Mouse (Mus musculus): Measurements from ENCODE around the gene Lca5l. TPM values are rescaled to one million over a fixed set of nuclear protein-coding genes. Genes with fewer than 3 reads are reported as not detected.
A peak's percentile ranks its signal among the peaks of the same experiment; 100 is the strongest.

The Lca5l gene
- 1.9 and 2.3 TPM in 2 replicates for polyA plus RNA-seq (2016; fragmentation: Nextera tagmentation; extraction: Ambion mirVana)

- WGBS, result 1% methylated on average over 77 of the region's 77 CpGs
- peak within 1 kb of the TSS; percentile 76 for H3K4me3 ChIP-seq
- H3K4me2 ChIP-seq (replicated peaks), result peak within 1 kb of the TSS; percentile 78
- no peaks in the 10 kb centered on the region for H3K36me3 ChIP-seq
- peak within 1 kb of the TSS; percentile 77 for H3K9ac ChIP-seq
- H3K27ac ChIP-seq, result peak within 1 kb of the TSS; percentile 72
- H3K27me3 ChIP-seq, result peaks cover 6% of the 10 kb centered on the region; the same call in 1 of the 2 replicates
- H3K9me3 ChIP-seq, result no peaks in the 10 kb centered on the region
- 0 out of 2 replicates have a peak, but pooled peaks cover 6% of the 10 kb centered on the region for H3K4me1 ChIP-seq
- ATAC-seq (ENCODE audit: insufficient number of reproducible peaks, insufficient read depth, low FRiP score, low TSS enrichment), result peak; percentile 94
These were observed at the start of gene Lca5l for GRCm38 (mm10) chr16:96191531-96192506. Gene Lca5l, minus strand, starts transcription at chr16:96192271.

- H3K27ac ChIP-seq, result 0 out of 2 replicates have a peak within 1 kb of the TSS, but pooled peaks have one; percentile 31
- H3K27me3 ChIP-seq, result no peaks in the 10 kb centered on the region
- H3K36me3 ChIP-seq, result no peaks in the 10 kb centered on the region
- H3K9ac ChIP-seq, result no peak within 1 kb of the TSS
- ATAC-seq (ENCODE audit: insufficient number of reproducible peaks, insufficient read depth, low FRiP score, low TSS enrichment), result no peak
- no peak within 1 kb of the TSS for H3K4me3 ChIP-seq
- H3K4me1 ChIP-seq, result no peaks in the 10 kb centered on the region
- WGBS, result 51% methylated on average over 17 of the region's 17 CpGs
- H3K9me3 ChIP-seq, result no peaks in the 10 kb centered on the region
- 0 out of 2 replicates have a peak within 1 kb of the TSS, but pooled peaks have one; percentile 9 for H3K4me2 ChIP-seq (replicated peaks)
These were observed 43.4 kb upstream of the Lca5l start, which contains the start of gene B3galt5 for GRCm38 (mm10) chr16:96235366-96235970. Gene B3galt5, plus strand, starts transcription at chr16:96235801.

- H3K4me2 ChIP-seq (replicated peaks), result no peak overlapping the region
- H3K27ac ChIP-seq, result no peak overlapping the region
These were observed 41.9 kb upstream of the Lca5l start for GRCm38 (mm10) chr16:96233996-96234395.

GRCm38 (mm10) chr16:96231974-96232373 lies 39.9 kb upstream of the Lca5l start:
- no peak for ATAC-seq (ENCODE audit: insufficient number of reproducible peaks, insufficient read depth, low FRiP score, low TSS enrichment)
- Histone ChIP-seq H3K9me3 (no peaks in the 10 kb centered on the region), H3K27ac (no peak overlapping the region), H3K27me3 (no peaks in the 10 kb centered on the region), H3K9ac (no peak overlapping the region), H3K4me1 (no peaks in the 10 kb centered on the region), H3K36me3 (no peaks in the 10 kb centered on the region), H3K4me2 (replicated peaks) (no peak overlapping the region), H3K4me3 (no peak overlapping the region)
- whole genome bisulfite sequencing, result 80% methylated on average over 8 of the region's 8 CpGs

More at GRCm38 (mm10) chr16:96233996-96234395, 41.9 kb upstream of the Lca5l start:
- Histone ChIP-seq H3K36me3 (no peaks in the 10 kb centered on the region), H3K4me3 (no peak overlapping the region), H3K4me1 (no peaks in the 10 kb centered on the region), H3K9me3 (no peaks in the 10 kb centered on the region), H3K9ac (no peak overlapping the region), H3K27me3 (no peaks in the 10 kb centered on the region)
- ATAC-seq (ENCODE audit: insufficient number of reproducible peaks, insufficient read depth, low FRiP score, low TSS enrichment), result no peak
- WGBS, result 88% methylated on average over 8 of the region's 8 CpGs

GRCm38 (mm10) chr16:96231251-96231650 lies 39.2 kb upstream of the Lca5l start:
- H3K4me1 ChIP-seq, result no peaks in the 10 kb centered on the region
- ATAC-seq (ENCODE audit: insufficient number of reproducible peaks, insufficient read depth, low FRiP score, low TSS enrichment), result no peak
- WGBS, result 92% methylated on average over 4 of the region's 4 CpGs
- no peak overlapping the region for H3K4me3 ChIP-seq
- H3K4me2 ChIP-seq (replicated peaks), result no peak overlapping the region
- H3K27ac ChIP-seq, result no peak overlapping the region
- no peaks in the 10 kb centered on the region for H3K36me3 ChIP-seq
- no peaks in the 10 kb centered on the region for H3K27me3 ChIP-seq
- no peak overlapping the region for H3K9ac ChIP-seq
- no peaks in the 10 kb centered on the region for H3K9me3 ChIP-seq

GRCm38 (mm10) chr16:96230411-96230810 lies 38.3 kb upstream of the Lca5l start:
- no peaks in the 10 kb centered on the region for H3K27me3 ChIP-seq
- no peaks in the 10 kb centered on the region for H3K36me3 ChIP-seq
- H3K4me2 ChIP-seq (replicated peaks), result no peak overlapping the region
- H3K9me3 ChIP-seq, result no peaks in the 10 kb centered on the region
- no peaks in the 10 kb centered on the region for H3K4me1 ChIP-seq
- no peak overlapping the region for H3K27ac ChIP-seq
- 32% methylated on average over 11 of the region's 11 CpGs for WGBS
- H3K9ac ChIP-seq, result no peak overlapping the region
- H3K4me3 ChIP-seq, result no peak overlapping the region
- no peak for ATAC-seq (ENCODE audit: insufficient number of reproducible peaks, insufficient read depth, low FRiP score, low TSS enrichment)

GRCm38 (mm10) chr16:96229044-96229555 lies 37.0 kb upstream of the Lca5l start:
- no peak overlapping the region for H3K9ac ChIP-seq
- no peak overlapping the region for H3K4me2 ChIP-seq (replicated peaks)
- H3K36me3 ChIP-seq, result no peaks in the 10 kb centered on the region
- no peak for ATAC-seq (ENCODE audit: insufficient number of reproducible peaks, insufficient read depth, low FRiP score, low TSS enrichment)
- no peak overlapping the region for H3K27ac ChIP-seq
- H3K27me3 ChIP-seq, result no peaks in the 10 kb centered on the region
- no peaks in the 10 kb centered on the region for H3K9me3 ChIP-seq
- no peak overlapping the region for H3K4me3 ChIP-seq
- no peaks in the 10 kb centered on the region for H3K4me1 ChIP-seq
- WGBS, result 63% methylated on average over 8 of the region's 8 CpGs

GRCm38 (mm10) chr16:96228438-96228837 lies 36.4 kb upstream of the Lca5l start:
- H3K4me3 ChIP-seq, result no peak overlapping the region
- H3K4me1 ChIP-seq, result no peaks in the 10 kb centered on the region
- no peak overlapping the region for H3K9ac ChIP-seq
- 76% methylated on average over 13 of the region's 13 CpGs for WGBS
- H3K36me3 ChIP-seq, result no peaks in the 10 kb centered on the region
- H3K9me3 ChIP-seq, result no peaks in the 10 kb centered on the region
- no peak overlapping the region for H3K27ac ChIP-seq
- ATAC-seq (ENCODE audit: insufficient number of reproducible peaks, insufficient read depth, low FRiP score, low TSS enrichment), result no peak
- H3K4me2 ChIP-seq (replicated peaks), result no peak overlapping the region
- H3K27me3 ChIP-seq, result no peaks in the 10 kb centered on the region

- Histone ChIP-seq H3K27me3 (no peaks in the 10 kb centered on the region), H3K4me1 (no peaks in the 10 kb centered on the region), H3K9me3 (no peaks in the 10 kb centered on the region), H3K36me3 (no peaks in the 10 kb centered on the region), H3K9ac (no peak overlapping the region), H3K4me3 (no peak overlapping the region), H3K4me2 (replicated peaks) (no peak overlapping the region), H3K27ac (no peak overlapping the region)
- no peak for ATAC-seq (ENCODE audit: insufficient number of reproducible peaks, insufficient read depth, low FRiP score, low TSS enrichment)
- 88% methylated on average over 1 of the region's 1 CpGs for WGBS
These were observed 30.4 kb upstream of the Lca5l start for GRCm38 (mm10) chr16:96222452-96222851.

- H3K4me3 ChIP-seq, result no peak overlapping the region
- no peak overlapping the region for H3K9ac ChIP-seq
- H3K36me3 ChIP-seq, result no peaks in the 10 kb centered on the region
- 78% methylated on average over 3 of the region's 3 CpGs for WGBS
- no peaks in the 10 kb centered on the region for H3K9me3 ChIP-seq
- H3K27ac ChIP-seq, result no peak overlapping the region
- H3K4me1 ChIP-seq, result no peaks in the 10 kb centered on the region
- no peak for ATAC-seq (ENCODE audit: insufficient number of reproducible peaks, insufficient read depth, low FRiP score, low TSS enrichment)
- H3K27me3 ChIP-seq, result no peaks in the 10 kb centered on the region
- H3K4me2 ChIP-seq (replicated peaks), result no peak overlapping the region
These were observed 29.9 kb upstream of the Lca5l start for GRCm38 (mm10) chr16:96221959-96222358.

GRCm38 (mm10) chr16:96221491-96221890 lies 29.4 kb upstream of the Lca5l start:
- no peak for ATAC-seq (ENCODE audit: insufficient number of reproducible peaks, insufficient read depth, low FRiP score, low TSS enrichment)
- H3K9ac ChIP-seq, result no peak overlapping the region
- no peak overlapping the region for H3K27ac ChIP-seq
- no peaks in the 10 kb centered on the region for H3K27me3 ChIP-seq
- H3K9me3 ChIP-seq, result no peaks in the 10 kb centered on the region
- no peak overlapping the region for H3K4me3 ChIP-seq
- H3K4me2 ChIP-seq (replicated peaks), result no peak overlapping the region
- H3K36me3 ChIP-seq, result no peaks in the 10 kb centered on the region
- WGBS, result 69% methylated on average over 5 of the region's 5 CpGs
- no peaks in the 10 kb centered on the region for H3K4me1 ChIP-seq
